ENCODE assay signal across 8 mouse cellular contexts in genomic region chr4:104366894-104367740, GRCm38 (mm10).
DNase-seq lines count a peak whose midpoint lies in the region; ATAC-seq and TF ChIP-seq lines count a peak whose summit lies in the region.

No protein-coding gene starts in this region.

- peak; percentile 95 for ATAC-seq in intestine, embryonic 16.5 days
- ATAC-seq in stomach, embryonic 14.5 days (ENCODE audit: insufficient number of reproducible peaks, insufficient read depth, low FRiP score, low read depth), result peak; percentile 86

- TF ChIP-seq CTCF in thymus, adult 2 months (IDR thresholded peaks at IDR 0.05; ENCODE audit: borderline replicate concordance, control insufficient read depth, extremely low read depth, insufficient read depth, low read length, poor library complexity), result no peak

- H3K4me2 ChIP-seq in intestine, embryonic 16.5 days (ENCODE audit: low read depth, low read length), result peak overlapping the region; percentile 92
- peak overlapping the region; percentile 93 for H3K4me2 ChIP-seq in stomach, embryonic 14.5 days (replicated peaks; ENCODE audit: low read depth, low read length)

- TF ChIP-seq POLR2A in thymus, adult 2 months (IDR thresholded peaks at IDR 0.05; ENCODE audit: control insufficient read depth, extremely low read depth, insufficient read depth, low read length, poor library complexity), result no peak

- WGBS in intestine, embryonic 16.5 days, result under 1% methylated on average over 70 of the region's 94 CpGs
- under 1% methylated on average over 89 of the region's 94 CpGs for WGBS in midbrain, embryonic 10.5 days
- 1% methylated on average over 65 of the region's 94 CpGs for WGBS in stomach, embryonic 14.5 days
- WGBS in thymus, adult 2 months, result 3% methylated on average over 76 of the region's 94 CpGs

- H3K4me3 ChIP-seq in intestine, embryonic 16.5 days (ENCODE audit: low read length), result peak overlapping the region; percentile 73
- H3K4me3 ChIP-seq in midbrain, embryonic 10.5 days, result peak overlapping the region; percentile 84
- peak overlapping the region; percentile 61 for H3K4me3 ChIP-seq in stomach, embryonic 14.5 days (ENCODE audit: low read depth, low read length)
- H3K4me3 ChIP-seq in thymus, adult 2 months (ENCODE audit: control insufficient read depth, insufficient read depth, low read length), result no peak overlapping the region

- H3K27me3 ChIP-seq in intestine, embryonic 16.5 days (replicated peaks; ENCODE audit: control insufficient read depth, insufficient read depth, low read length), result peaks cover 5% of the 10 kb centered on the region; the same call in 1 of the 2 replicates
- peaks cover 61% of the 10 kb centered on the region for H3K27me3 ChIP-seq in midbrain, embryonic 10.5 days (ENCODE audit: low read depth, poor library complexity, severe bottlenecking)
- peaks cover 25% of the 10 kb centered on the region for H3K27me3 ChIP-seq in stomach, embryonic 14.5 days (ENCODE audit: control insufficient read depth, insufficient read depth, low read length)
- H3K27me3 ChIP-seq in thymus, adult 2 months (ENCODE audit: control insufficient read depth, insufficient read depth, low read length), result peaks cover 5% of the 10 kb centered on the region; the same call in 1 of the 2 replicates

- H3K36me3 ChIP-seq in intestine, embryonic 16.5 days (ENCODE audit: control insufficient read depth, insufficient read depth, low read length), result no peaks in the 10 kb centered on the region
- no peaks in the 10 kb centered on the region for H3K36me3 ChIP-seq in midbrain, embryonic 10.5 days
- no peaks in the 10 kb centered on the region for H3K36me3 ChIP-seq in stomach, embryonic 14.5 days (ENCODE audit: control insufficient read depth, insufficient read depth, low read length)
- no peaks in the 10 kb centered on the region for H3K36me3 ChIP-seq in thymus, adult 2 months (ENCODE audit: control insufficient read depth, insufficient read depth, low read length)

- H3K27ac ChIP-seq in intestine, embryonic 16.5 days (ENCODE audit: low read length), result peak overlapping the region; percentile 59
- H3K27ac ChIP-seq in midbrain, embryonic 10.5 days (replicated peaks), result peak overlapping the region; percentile 90
- H3K27ac ChIP-seq in stomach, embryonic 14.5 days (ENCODE audit: low read length), result no peak overlapping the region
- no peak overlapping the region for H3K27ac ChIP-seq in thymus, adult 2 months (ENCODE audit: control insufficient read depth, insufficient read depth, low read length)

- H3K9ac ChIP-seq in intestine, embryonic 16.5 days (ENCODE audit: low read depth, low read length), result peak overlapping the region; percentile 79
- peak overlapping the region; percentile 30 for H3K9ac ChIP-seq in stomach, embryonic 14.5 days (replicated peaks; ENCODE audit: low read depth, low read length)

- intact Hi-C loops in left cerebral cortex, postnatal 10 days (cut with DNase I), result loop anchor here (5.0 kb wide), 1 partner anchor 525 kb away; no protein-coding TSS in a partner anchor

- DNase-seq in adrenal gland, adult 18-20 months (ENCODE audit: low spot score in 2 of 2), result peak; percentile 47 to 53
- peak; percentile 85 to 88 for DNase-seq in cerebellum, postnatal 14 days
- DNase-seq in frontal cortex, postnatal 36 days (ENCODE audit: low spot score in 2 of 2), result peak; percentile 83 to 85
- peak; percentile 78 to 87 for DNase-seq in left cerebral cortex, postnatal 10 days (ENCODE audit: extremely low spot score in 1 of 2, low spot score in 2 of 2)
- peak; percentile 83 for DNase-seq in midbrain, embryonic 10.5 days (ENCODE audit: low spot score)
- DNase-seq in thymus, adult 2 months, result no peak

- 0 out of 2 replicates have a peak, but pooled peaks cover 2% of the 10 kb centered on the region for H3K4me1 ChIP-seq in intestine, embryonic 16.5 days (ENCODE audit: control insufficient read depth, insufficient read depth, low read length)
- peaks cover 44% of the 10 kb centered on the region for H3K4me1 ChIP-seq in midbrain, embryonic 10.5 days
- 0 out of 2 replicates have a peak, but pooled peaks cover 3% of the 10 kb centered on the region for H3K4me1 ChIP-seq in stomach, embryonic 14.5 days (ENCODE audit: control insufficient read depth, insufficient read depth, low read length)
- no peaks in the 10 kb centered on the region for H3K4me1 ChIP-seq in thymus, adult 2 months (replicated peaks; ENCODE audit: control insufficient read depth, insufficient read depth, low read length)

- no peaks in the 10 kb centered on the region for H3K9me3 ChIP-seq in intestine, embryonic 16.5 days (ENCODE audit: control insufficient read depth, low read length)
- no peaks in the 10 kb centered on the region for H3K9me3 ChIP-seq in midbrain, embryonic 10.5 days (replicated peaks)
- no peaks in the 10 kb centered on the region for H3K9me3 ChIP-seq in stomach, embryonic 14.5 days (ENCODE audit: control insufficient read depth, low read depth, low read length)

Comparison
In these comparisons a context has a peak if more than half of its experiments do, and no peak if none do; other contexts are left out.
1. H3K27ac ChIP-seq: peak in intestine, embryonic 16.5 days (single experiment) and midbrain, embryonic 10.5 days (single experiment); none in stomach, embryonic 14.5 days (single experiment) and thymus, adult 2 months (single experiment).